Mouse (Mus musculus) midbrain, embryonic 12.5 days (tissue): Measurements from ENCODE around the gene Zfp169. TPM values are rescaled to one million over a fixed set of nuclear protein-coding genes. Genes with fewer than 3 reads are reported as not detected.

ENCODE experiments used
- ATAC-seq: fragments of 200-750 bp; cut with Nextera tagmentation; 2 replicates; pipeline ENCODE4 v1.8.0; 2017; ENCODE audit warnings: low read depth, moderate TSS enrichment, moderate library complexity; ENCODE audit not compliant: low FRiP score
- H3K27ac ChIP-seq: fragments of 300-500 bp; sonication (generic); replicated peaks from 2 replicates; pipeline ENCODE4 v1.5.1; 2016; ENCODE audit warnings: mild to moderate bottlenecking
- H3K27me3 ChIP-seq: fragments of 300-500 bp; sonication (generic); 2 replicates; pipeline ENCODE4 v1.6.1; 2016; ENCODE audit warnings: mild to moderate bottlenecking
- H3K36me3 ChIP-seq: fragments of 300-500 bp; sonication (generic); 2 replicates; pipeline ENCODE4 v1.6.1; 2016
- H3K4me1 ChIP-seq: fragments of 300-500 bp; sonication (generic); 2 replicates; pipeline ENCODE4 v1.6.1; 2016
- H3K4me2 ChIP-seq: fragments of 300-500 bp; sonication (generic); replicated peaks from 2 replicates; pipeline ENCODE4 v1.6.1; 2016; ENCODE audit warnings: mild to moderate bottlenecking, moderate library complexity
- H3K4me3 ChIP-seq: fragments of 300-500 bp; sonication (generic); 2 replicates; pipeline ENCODE4 v1.5.1; 2016; ENCODE audit warnings: mild to moderate bottlenecking
- H3K9ac ChIP-seq: fragments of 300-500 bp; sonication (generic); replicated peaks from 2 replicates; pipeline ENCODE4 v1.6.1; 2016; ENCODE audit warnings: mild to moderate bottlenecking, moderate library complexity
- H3K9me3 ChIP-seq: fragments of 300-500 bp; sonication (generic); 2 replicates; pipeline ENCODE4 v1.6.1; 2016; ENCODE audit warnings: mild to moderate bottlenecking
- WGBS: fragments of 180-500 bp; shearing (Covaris S2); methylation state at CpG from one replicate; pipeline ENCODE4 v1.1.7; 2016; 5-methylcytosine and 5-hydroxymethylcytosine counted together
- microRNA counts: library from miRNA; unstranded; fragments of <30 nt; microRNA quantifications from one replicate; lab custom pipeline; 2017
- microRNA-seq: library from miRNA; unstranded; fragments of <30 nt; microRNA quantifications from one replicate; pipeline ENCODE4, GENCODE M21; 2017
- polyA plus RNA-seq: library from polyadenylated mRNA; unstranded; fragments of >200 nt; fragmentation: Nextera tagmentation; extraction: Ambion mirVana; gene quantifications from 2 replicates; pipeline ENCODE4 v1.2.1, GENCODE M21; 2016

The Zfp169 gene
- polyA plus RNA-seq, 1 experiment from 2014 or later: 5.5 TPM

DNA sequence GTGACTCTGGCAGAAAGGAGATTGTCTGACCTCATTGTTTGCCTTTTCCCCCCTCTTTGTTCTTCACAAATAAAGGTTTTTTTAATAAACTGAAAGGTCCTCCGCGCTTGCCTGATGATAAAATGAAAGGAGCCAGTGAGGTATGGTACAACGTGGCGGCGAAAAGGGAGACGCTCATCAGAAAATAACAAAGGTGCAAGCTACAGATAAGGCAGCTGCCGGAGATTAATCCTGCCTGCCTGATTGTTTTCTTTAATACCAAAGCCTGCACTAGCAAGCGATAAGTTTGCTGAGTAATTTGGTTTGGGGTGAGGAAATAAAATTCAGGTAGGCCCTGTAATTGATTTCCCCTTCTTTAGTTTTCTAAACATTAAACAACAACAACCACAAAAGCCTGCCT lies 69.3 kb downstream of the Zfp169 start:
- Histone ChIP-seq H3K4me1 (0 out of 2 replicates have a peak, but pooled peaks cover 5% of the 10 kb centered on the region), H3K4me3 (no peak overlapping the region), H3K9me3 (no peaks in the 10 kb centered on the region; the same call in 1 of the 2 replicates), H3K36me3 (no peaks in the 10 kb centered on the region), H3K4me2 (no peak overlapping the region), H3K9ac (no peak overlapping the region), H3K27ac (peak overlapping the region; percentile 76), H3K27me3 (peaks cover 16% of the 10 kb centered on the region)
- no peak for ATAC-seq
- WGBS: 19% methylated on average over 8 of the region's 8 CpGs

DNA sequence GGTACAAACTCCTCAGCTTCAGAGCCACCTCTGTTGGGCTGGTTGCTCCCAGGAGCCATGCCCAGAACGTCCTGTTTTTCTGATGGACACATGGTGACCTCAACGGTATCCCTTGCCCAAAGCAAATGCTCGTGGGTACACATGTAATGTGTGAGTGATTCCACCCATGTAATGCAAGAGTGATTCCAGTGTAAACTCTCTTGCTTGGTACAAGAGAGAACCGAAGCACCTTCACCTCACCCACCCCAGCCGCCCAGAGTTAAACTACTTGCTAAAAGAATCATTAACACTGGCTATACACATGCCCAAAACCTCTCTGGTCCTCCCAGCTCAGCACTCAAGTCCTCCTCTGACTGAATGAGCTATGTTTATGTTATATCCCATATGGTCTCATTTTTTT lies 74.9 kb downstream of the Zfp169 start:
- no peak overlapping the region for H3K4me2 ChIP-seq
- no peaks in the 10 kb centered on the region for H3K36me3 ChIP-seq
- WGBS: 84% methylated on average over 5 of the region's 5 CpGs
- H3K4me1 ChIP-seq: no peaks in the 10 kb centered on the region
- H3K9me3 ChIP-seq: no peaks in the 10 kb centered on the region
- no peak for ATAC-seq
- H3K4me3 ChIP-seq: no peak overlapping the region
- no peak overlapping the region for H3K9ac ChIP-seq
- H3K27me3 ChIP-seq: peaks cover under 1% of the 10 kb centered on the region
- no peak overlapping the region for H3K27ac ChIP-seq

MicroRNAs encoded within 50 kb of the gene (microRNA counts, 519-probe panel; counts per million panel counts)
- microRNA mmu-let-7a (lab: Ali Mortazavi, UCI) (6,253 counts per million, percentile 67 among the panel's probes with 10 or more counts), microRNA mmu-let-7d (lab: Ali Mortazavi, UCI) (7,500 counts per million, percentile 84 among the panel's probes with 10 or more counts), microRNA mmu-let-7f (lab: Ali Mortazavi, UCI) (5,087 counts per million, percentile 43 among the panel's probes with 10 or more counts)

Small RNA genes within 50 kb of the gene (microRNA-seq; reads per million reads assigned to microRNA genes)
- gene Gm24111 (not detected), gene Mirlet7a-1 (65.9 reads per million, percentile 46 among the genes with 10 or more reads in this experiment), gene Mirlet7d (1,646 reads per million, percentile 83 among the genes with 10 or more reads in this experiment), gene Mirlet7f-1 (not detected)

Other genes starting within 250 kb of the Zfp169 start
- gene A830005F24Rik, start 119 bp upstream of the Zfp169 start, polyA plus RNA-seq: 1.5 and 1.6 TPM in 2 replicates
- gene Ptpdc1, start 112.2 kb upstream of the Zfp169 start, polyA plus RNA-seq: 16.9 and 20.9 TPM in 2 replicates
- 0.21 and 0.29 TPM in 2 replicates for gene Barx1, start 149.5 kb upstream of the Zfp169 start, polyA plus RNA-seq